Mouse (Mus musculus) heart, adult 2 months (tissue): Measurements from ENCODE around the gene Gpr137. TPM values are rescaled to one million over a fixed set of nuclear protein-coding genes. Genes with fewer than 3 reads are reported as not detected.

Source experiments
- DNase-seq, 2 experiments: peaks; one replicate each; pipeline ENCODE4 v3.0.0; 2021
- H3K27ac ChIP-seq: fragments of 200-600 bp; 2 replicates; pipeline ENCODE4 v1.8.1; 2022
- H3K27me3 ChIP-seq: fragments of 200-500 bp; 2 replicates; pipeline ENCODE4 v1.6.1; 2012; ENCODE audit warnings: mild to moderate bottlenecking, low read length, inconsistent platforms, mixed read lengths; ENCODE audit not compliant: control insufficient read depth, insufficient read depth
- H3K36me3 ChIP-seq: fragments of 200-500 bp; 2 replicates; pipeline ENCODE4 v1.6.1; 2012; ENCODE audit warnings: low read length, inconsistent platforms; ENCODE audit not compliant: control insufficient read depth, insufficient read depth
- H3K4me1 ChIP-seq: fragments of 200-500 bp; 2 replicates; pipeline ENCODE4 v1.6.1; 2011; ENCODE audit warnings: low read length; ENCODE audit not compliant: control insufficient read depth, insufficient read depth
- H3K4me3 ChIP-seq: fragments of 200-600 bp; 2 replicates; pipeline ENCODE4 v1.8.1; 2022
- H3K79me2 ChIP-seq: fragments of 200-500 bp; replicated peaks from 2 replicates; pipeline ENCODE4 v1.6.1; 2012; ENCODE audit warnings: mild to moderate bottlenecking, inconsistent platforms, low read length, moderate library complexity, mixed read lengths; ENCODE audit not compliant: control insufficient read depth, insufficient read depth
- H3K9ac ChIP-seq: fragments of 200-500 bp; 2 replicates; pipeline ENCODE4 v1.6.1; 2012; ENCODE audit warnings: low read depth, mild to moderate bottlenecking, control low read depth, inconsistent platforms, low read length, mixed read lengths
- CTCF ChIP-seq: fragments of 200-600 bp; IDR thresholded peaks from 2 replicates; pipeline ENCODE4 v1.8.1; 2022; ENCODE audit warnings: antibody characterized with exemption, mild to moderate bottlenecking, moderate library complexity
- EP300 ChIP-seq: fragments of 200-500 bp; IDR thresholded peaks from 2 replicates; pipeline ENCODE4 v1.6.1; 2011; ENCODE audit warnings: low read depth, low read length, control low read depth; ENCODE audit not compliant: insufficient read depth
- POLR2A ChIP-seq: fragments of 200-500 bp; IDR thresholded peaks from 2 replicates; pipeline ENCODE4 v1.6.1; 2011; ENCODE audit warnings: mild to moderate bottlenecking, low read depth, low read length, control low read depth; ENCODE audit not compliant: insufficient read depth
- whole genome bisulfite sequencing: fragments of 180-500 bp; shearing (Covaris S2); methylation state at CpG from one replicate; pipeline ENCODE4 v1.1.7; 2018; 5-methylcytosine and 5-hydroxymethylcytosine counted together
- intact Hi-C: fragments of 180-260 bp; cut with DNase I; formaldehyde crosslinking; loops from one replicate; pipeline ENCODE4 v1.15.1; 2025
- polyA plus RNA-seq: library from polyadenylated mRNA; depleted of rRNA; stranded (reverse); fragments of >200 nt; gene quantifications from 2 replicates; pipeline ENCODE4 v1.2.3, GENCODE M21; 2012
- total RNA-seq, 2 experiments: library from RNA; stranded (reverse); gene quantifications; 2 replicates each; pipeline ENCODE4 v1.2.3; 2021

The Gpr137 gene
- total and polyA plus RNA-seq, 3 experiments = 34.1 to 53.4 (median 35.4) TPM

DNA sequence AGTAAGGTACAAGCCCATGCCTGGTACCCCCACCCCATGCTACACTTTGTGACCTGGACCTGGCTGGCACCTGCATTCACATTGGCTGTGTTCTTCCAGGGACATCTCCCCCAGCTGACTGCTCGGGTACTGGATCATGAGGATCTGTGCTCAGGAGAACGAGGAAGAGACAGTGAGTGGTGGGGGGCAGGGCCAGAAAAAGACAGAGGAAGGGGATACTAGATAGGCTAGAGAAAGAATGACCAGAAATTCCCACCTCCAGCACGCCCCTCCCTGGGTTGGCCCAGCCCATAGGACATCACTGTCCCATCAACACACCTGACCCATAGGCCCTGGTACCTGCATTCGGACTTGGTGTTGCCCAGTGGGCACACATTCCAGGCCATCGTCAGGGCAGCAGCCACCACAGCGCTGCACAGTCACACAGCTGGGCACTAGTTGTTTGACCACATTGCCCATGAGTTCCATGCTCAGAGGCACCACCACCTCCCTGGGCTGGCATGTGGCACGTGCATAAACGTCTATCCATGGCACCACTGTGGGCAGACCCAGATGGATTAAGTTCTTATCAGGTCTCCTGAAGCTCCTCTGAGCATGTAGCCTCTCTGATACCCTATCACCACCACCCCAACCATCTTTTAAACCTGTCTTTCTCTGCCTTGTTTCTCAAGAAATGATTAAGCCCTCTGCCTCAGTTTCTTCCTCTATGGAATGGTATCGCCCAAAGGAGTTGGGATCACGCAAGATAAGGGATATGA lies 43.9 kb upstream of the Gpr137 start:
- Histone ChIP-seq H3K27me3 (no peaks in the 10 kb centered on the region), H3K4me3 (peak overlapping the region; percentile 76), H3K36me3 (no peaks in the 10 kb centered on the region), H3K9ac (peak overlapping the region; percentile 89), H3K79me2 (peaks cover 2% of the 10 kb centered on the region; the same call in 1 of the 2 replicates), H3K27ac (peak overlapping the region; percentile 94), H3K4me1 (peaks cover 6% of the 10 kb centered on the region)
- 65% methylated on average over 10 of the region's 10 CpGs for WGBS
- TF ChIP-seq CTCF = no peak
- TF ChIP-seq POLR2A = no peak
- no peak for TF ChIP-seq EP300
- DNase-seq = no peak
- intact Hi-C loops = no loop called here

DNA sequence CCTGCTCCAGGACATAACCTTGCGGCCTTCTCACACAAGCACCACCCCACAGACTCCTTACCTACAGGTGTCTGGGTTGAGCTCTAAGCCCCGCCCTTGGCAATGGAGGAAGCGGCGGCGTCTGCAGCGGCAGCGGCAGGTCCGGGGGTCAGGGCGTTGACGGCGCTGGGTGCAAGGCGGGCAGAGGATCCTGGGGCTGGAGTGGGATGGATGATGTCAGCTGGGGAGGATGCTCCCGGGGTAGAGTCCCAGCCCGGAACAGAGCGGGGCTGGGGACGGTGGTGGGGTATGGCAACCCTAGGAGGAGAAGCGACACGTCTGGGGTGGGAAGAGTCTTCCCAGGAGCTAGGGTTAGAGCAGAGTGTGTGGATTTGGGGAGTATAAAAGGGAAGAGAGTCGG lies 43.0 kb upstream of the Gpr137 start:
- 88% methylated on average over 19 of the region's 19 CpGs for WGBS
- no peak for TF ChIP-seq CTCF
- TF ChIP-seq EP300 = no peak
- no peak for TF ChIP-seq POLR2A
- H3K9ac ChIP-seq = no peak overlapping the region
- DNase-seq = peak in 1 of 2 experiments; percentile 24
- no peak overlapping the region for H3K4me3 ChIP-seq
- no peaks in the 10 kb centered on the region for H3K36me3 ChIP-seq
- intact Hi-C loops = no loop called here
- H3K27me3 ChIP-seq = no peaks in the 10 kb centered on the region
- H3K4me1 ChIP-seq = peaks cover 6% of the 10 kb centered on the region
- peaks cover 2% of the 10 kb centered on the region; the same call in 1 of the 2 replicates for H3K79me2 ChIP-seq
- no peak overlapping the region for H3K27ac ChIP-seq

DNA sequence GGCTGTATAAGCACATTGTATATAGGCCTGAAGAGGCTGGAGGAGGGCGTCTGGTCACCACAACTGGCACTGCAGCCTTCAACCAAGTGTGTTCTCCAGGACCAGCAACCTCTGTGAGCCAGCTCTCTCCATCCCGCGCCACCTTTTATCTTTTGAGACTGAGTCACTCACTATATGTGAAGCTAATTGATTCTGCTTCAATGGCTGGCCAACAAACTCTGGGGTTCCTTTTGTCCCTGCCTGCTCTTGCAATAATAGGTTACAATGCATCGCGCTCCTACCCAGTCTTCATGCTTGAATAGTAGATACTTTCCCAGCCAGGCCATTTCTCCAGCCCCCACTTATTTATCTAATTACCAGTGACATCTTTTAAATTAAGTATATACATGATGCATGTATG lies 41.3 kb upstream of the Gpr137 start:
- TF ChIP-seq EP300 (no peak), CTCF (no peak), POLR2A (no peak)
- Histone ChIP-seq H3K27ac (no peak overlapping the region), H3K4me1 (peaks cover 6% of the 10 kb centered on the region), H3K36me3 (no peaks in the 10 kb centered on the region), H3K79me2 (peaks cover 2% of the 10 kb centered on the region; the same call in 1 of the 2 replicates), H3K27me3 (no peaks in the 10 kb centered on the region), H3K4me3 (no peak overlapping the region), H3K9ac (no peak overlapping the region)
- intact Hi-C loops = no loop called here
- DNase-seq = no peak
- 93% methylated on average over 5 of the region's 5 CpGs for whole genome bisulfite sequencing

DNA sequence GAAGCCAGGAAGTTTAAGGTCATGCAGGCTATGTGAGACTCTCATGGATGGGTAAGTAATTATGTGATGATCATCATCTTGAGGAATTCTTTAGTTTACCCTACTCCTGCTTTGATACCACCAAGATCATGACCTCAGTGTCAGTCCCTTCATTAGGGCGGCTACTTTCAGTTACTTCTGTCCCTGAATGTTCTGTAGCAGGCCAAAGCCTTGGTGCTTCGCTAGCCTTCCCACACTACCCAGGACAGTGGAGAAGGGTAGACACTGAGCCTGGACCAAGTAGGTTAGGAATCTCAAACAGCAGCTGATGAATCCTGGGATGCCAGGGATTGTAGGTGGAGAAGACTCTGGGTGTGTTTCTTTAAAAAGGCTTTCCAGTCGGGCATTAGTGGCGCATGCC lies 39.2 kb upstream of the Gpr137 start:
- no peak for TF ChIP-seq POLR2A
- no peak for TF ChIP-seq EP300
- Histone ChIP-seq H3K4me3 (no peak overlapping the region; the same call in 1 of the 2 replicates), H3K79me2 (peaks cover 2% of the 10 kb centered on the region; the same call in 1 of the 2 replicates), H3K9ac (no peak overlapping the region), H3K27me3 (no peaks in the 10 kb centered on the region), H3K4me1 (peaks cover 6% of the 10 kb centered on the region), H3K27ac (peak overlapping the region; percentile 97), H3K36me3 (no peaks in the 10 kb centered on the region)
- DNase-seq = no peak
- intact Hi-C loops = loop anchor here (1.0 kb wide), 1 partner anchor 10 kb away; no protein-coding TSS in a partner anchor
- WGBS = 86% methylated on average over 4 of the region's 4 CpGs

DNA sequence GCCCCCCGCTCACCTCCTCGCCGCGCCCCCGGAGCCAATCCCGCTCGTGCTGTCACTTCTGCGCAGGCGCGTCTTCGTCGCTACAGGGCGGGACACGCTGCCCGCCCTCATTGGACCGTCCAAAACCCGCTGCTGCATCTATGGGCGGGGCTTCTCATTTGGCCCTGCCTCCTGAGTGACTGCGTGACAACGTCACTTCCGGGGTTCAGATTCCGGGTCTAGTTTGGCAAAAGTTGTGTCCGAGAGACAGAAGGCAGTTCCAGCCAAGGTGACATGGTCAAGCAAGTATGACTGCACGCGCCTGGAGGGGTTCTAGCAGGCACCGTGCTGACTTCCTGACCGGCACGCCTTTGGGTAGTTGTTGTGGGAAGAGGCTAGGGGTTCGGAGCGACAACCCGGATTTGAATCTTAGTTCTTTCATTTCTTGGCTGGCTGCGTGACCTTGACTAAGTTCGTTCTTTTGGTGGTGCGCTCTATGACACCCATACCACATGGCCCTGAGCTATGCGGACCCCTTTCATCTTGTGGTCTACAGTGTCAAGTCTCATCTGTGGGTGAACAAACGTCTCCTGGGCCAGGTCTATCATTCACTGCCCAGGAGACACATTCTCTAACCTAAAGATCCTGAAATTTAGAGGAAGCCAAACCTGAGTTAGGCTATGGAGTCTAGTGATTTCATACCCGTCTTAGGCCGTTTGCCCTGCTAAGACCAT lies 38.3 kb upstream of the Gpr137 start, which contains the start of gene Fkbp2:
Gene Fkbp2 (minus strand): TSS at position 121 of the 713 bp plus-strand sequence.
- Histone ChIP-seq H3K4me1 (peaks cover 3% of the 10 kb centered on the region; the same call in 1 of the 2 replicates), H3K79me2 (no peaks in the 10 kb centered on the region), H3K27ac (peak within 1 kb of the TSS; percentile 97), H3K27me3 (no peaks in the 10 kb centered on the region), H3K4me3 (peak within 1 kb of the TSS; percentile 95), H3K36me3 (no peaks in the 10 kb centered on the region), H3K9ac (peak within 1 kb of the TSS; percentile 77)
- DNase-seq = peak; percentile 99
- TF ChIP-seq POLR2A (peak; percentile 100), CTCF (no peak), EP300 (peak; percentile 84)
- intact Hi-C loops = loop anchor here (1.0 kb wide), 1 partner anchor 11 kb away; no protein-coding TSS in a partner anchor
- WGBS = 1% methylated on average over 36 of the region's 38 CpGs
